Mouse (Mus musculus) G1E (cell line): ENCODE data around the gene Fbxo11. TPM values are rescaled to one million over a fixed set of nuclear protein-coding genes. Genes with fewer than 3 reads are reported as not detected.

ENCODE experiments used
- ATAC-seq: 2 replicates; pipeline ENCODE4 v1.8.0; 2016; ENCODE audit warnings: mild to moderate bottlenecking; ENCODE audit not compliant: insufficient number of reproducible peaks, poor library complexity, low FRiP score, severe bottlenecking; ENCODE audit errors: extremely low read depth
- DNase-seq: peaks from one replicate; pipeline ENCODE4 v3.0.0; 2012; ENCODE audit warnings: low spot score
- H3K27me3 ChIP-seq: 2 replicates; pipeline ENCODE4 v1.6.1; 2012; ENCODE audit warnings: mild to moderate bottlenecking, low read length, inconsistent platforms; ENCODE audit not compliant: insufficient read depth
- H3K36me3 ChIP-seq: replicated peaks from 2 replicates; pipeline ENCODE3; 2012; ENCODE audit warnings: mild to moderate bottlenecking, inconsistent platforms
- H3K4me1 ChIP-seq: 2 replicates; pipeline ENCODE4 v1.6.1; 2012; ENCODE audit warnings: low read depth, low read length, inconsistent platforms, mixed read lengths; ENCODE audit not compliant: insufficient read depth
- H3K4me3 ChIP-seq: 2 replicates; pipeline ENCODE4 v1.5.1; 2012; ENCODE audit warnings: low read depth, mild to moderate bottlenecking, inconsistent platforms, low read length, moderate library complexity, mixed read lengths
- H3K9me3 ChIP-seq: replicated peaks from 2 replicates; pipeline ENCODE4 v1.6.1; 2012; ENCODE audit warnings: inconsistent platforms
- CTCF ChIP-seq: IDR thresholded peaks from 2 replicates; pipeline ENCODE4 v1.5.1; 2012; ENCODE audit warnings: low read depth, low read length, inconsistent platforms, mixed read lengths
- GATA1 ChIP-seq: IDR thresholded peaks from 2 replicates; pipeline ENCODE4 v1.6.1; 2012; ENCODE audit warnings: borderline replicate concordance, low read length, inconsistent platforms, mixed read lengths
- GATA2 ChIP-seq: IDR thresholded peaks from 2 replicates; pipeline ENCODE4 v1.6.1; 2012; ENCODE audit warnings: low read depth, low read length, inconsistent platforms, borderline replicate concordance
- POLR2AphosphoS5 ChIP-seq: IDR thresholded peaks from 2 replicates; pipeline ENCODE4 v1.6.1; 2012; ENCODE audit warnings: low read depth, low read length, inconsistent platforms; ENCODE audit not compliant: insufficient replicate concordance
- TAL1 ChIP-seq: conservative IDR thresholded peaks from 2 replicates; pipeline ENCODE4 v1.6.1; 2012; ENCODE audit warnings: low read depth, low read length, inconsistent platforms, mixed read lengths
- polyA plus RNA-seq: library from polyadenylated mRNA; stranded (reverse); fragments of >175 nt; gene quantifications from 2 replicates; pipeline ENCODE4 v1.2.3, GENCODE M21; 2012
- total RNA-seq, 2 experiments: library from RNA; stranded (forward) in 1 of 2; stranded (reverse) in 1 of 2; fragments of 200-1000 nt in 1 of 2; fragments of >200 nt in 1 of 2; fragmentation: Nextera tagmentation in 1 of 2; gene quantifications; 2 replicates each; pipeline ENCODE4 v1.2.3; 2014 to 2017

Fbxo11 gene
- total and polyA plus RNA-seq, 3 experiments: 2.9 to 78.7 (median 25.8) TPM

- no peak for ATAC-seq
Observed at GRCm38 (mm10) chr17:88107708-88108107, 42.6 kb upstream of the Fbxo11 start.

GRCm38 (mm10) chr17:88106365-88106764 lies 41.3 kb upstream of the Fbxo11 start:
- H3K9me3 ChIP-seq: no peaks in the 10 kb centered on the region
- H3K4me1 ChIP-seq: peaks cover 19% of the 10 kb centered on the region
- no peak for ATAC-seq
- peaks cover 2% of the 10 kb centered on the region; the same call in 1 of the 2 replicates for H3K27me3 ChIP-seq
- no peak overlapping the region for H3K4me3 ChIP-seq
- no peaks in the 10 kb centered on the region for H3K36me3 ChIP-seq
- DNase-seq: no peak
- TF ChIP-seq CTCF (no peak), GATA1 (no peak), GATA2 (no peak), TAL1 (no peak), POLR2AphosphoS5 (no peak)

More at GRCm38 (mm10) chr17:88107708-88108107, 42.6 kb upstream of the Fbxo11 start:
- Histone ChIP-seq H3K9me3 (no peaks in the 10 kb centered on the region), H3K4me3 (no peak overlapping the region), H3K36me3 (no peaks in the 10 kb centered on the region), H3K27me3 (peaks cover 4% of the 10 kb centered on the region; the same call in 1 of the 2 replicates), H3K4me1 (peaks cover 27% of the 10 kb centered on the region)
- no peak for DNase-seq
- TF ChIP-seq TAL1 (no peak), CTCF (0 out of 2 replicates have a peak, but pooled peaks have one; percentile 6)

DNA sequence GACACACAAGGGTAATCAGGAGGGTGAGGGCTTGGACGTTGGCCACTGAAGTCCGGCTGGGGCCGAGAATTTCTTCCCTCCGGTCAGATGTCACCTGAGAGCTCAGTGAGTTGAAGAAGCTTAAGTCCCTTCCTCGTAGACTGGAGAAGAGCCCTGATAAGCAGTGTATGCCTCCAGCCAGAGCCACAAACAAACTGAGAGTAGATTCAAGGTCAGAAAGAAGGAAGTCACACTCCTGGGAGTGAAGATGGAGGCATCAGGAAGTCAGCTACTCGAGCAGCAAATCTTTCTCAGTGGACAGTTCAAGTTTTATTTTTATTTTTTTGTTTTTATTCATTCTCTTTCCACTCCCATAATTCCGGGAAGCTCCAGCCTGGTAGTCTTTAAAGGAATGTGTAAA lies 37.5 kb upstream of the Fbxo11 start:
- DNase-seq (no peak), ATAC-seq (no peak; the same call in 1 of the 2 replicates)
- Histone ChIP-seq H3K36me3 (no peaks in the 10 kb centered on the region), H3K4me3 (no peak overlapping the region), H3K4me1 (peaks cover 22% of the 10 kb centered on the region), H3K9me3 (no peaks in the 10 kb centered on the region), H3K27me3 (no peaks in the 10 kb centered on the region)
- TF ChIP-seq GATA2 (no peak), GATA1 (no peak), CTCF (no peak), TAL1 (no peak), POLR2AphosphoS5 (no peak)

- ATAC-seq: no peak
Observed at GRCm38 (mm10) chr17:88098181-88098852, 33.2 kb upstream of the Fbxo11 start.

GRCm38 (mm10) chr17:88097543-88097942 lies 32.5 kb upstream of the Fbxo11 start:
- TF ChIP-seq CTCF (no peak), GATA2 (no peak), TAL1 (no peak), GATA1 (no peak), POLR2AphosphoS5 (no peak)
- Histone ChIP-seq H3K4me1 (peaks cover 24% of the 10 kb centered on the region), H3K9me3 (no peaks in the 10 kb centered on the region), H3K4me3 (no peak overlapping the region), H3K27me3 (peaks cover 6% of the 10 kb centered on the region; the same call in 1 of the 2 replicates), H3K36me3 (no peaks in the 10 kb centered on the region)
- DNase-seq (no peak), ATAC-seq (no peak)

More at GRCm38 (mm10) chr17:88098181-88098852, 33.2 kb upstream of the Fbxo11 start:
- Histone ChIP-seq H3K4me1 (peaks cover 28% of the 10 kb centered on the region), H3K27me3 (peaks cover 6% of the 10 kb centered on the region; the same call in 1 of the 2 replicates), H3K36me3 (no peaks in the 10 kb centered on the region), H3K9me3 (no peaks in the 10 kb centered on the region), H3K4me3 (no peak overlapping the region)
- no peak for DNase-seq
- TF ChIP-seq GATA1 (no peak), TAL1 (no peak), GATA2 (no peak), CTCF (no peak), POLR2AphosphoS5 (no peak)

DNA sequence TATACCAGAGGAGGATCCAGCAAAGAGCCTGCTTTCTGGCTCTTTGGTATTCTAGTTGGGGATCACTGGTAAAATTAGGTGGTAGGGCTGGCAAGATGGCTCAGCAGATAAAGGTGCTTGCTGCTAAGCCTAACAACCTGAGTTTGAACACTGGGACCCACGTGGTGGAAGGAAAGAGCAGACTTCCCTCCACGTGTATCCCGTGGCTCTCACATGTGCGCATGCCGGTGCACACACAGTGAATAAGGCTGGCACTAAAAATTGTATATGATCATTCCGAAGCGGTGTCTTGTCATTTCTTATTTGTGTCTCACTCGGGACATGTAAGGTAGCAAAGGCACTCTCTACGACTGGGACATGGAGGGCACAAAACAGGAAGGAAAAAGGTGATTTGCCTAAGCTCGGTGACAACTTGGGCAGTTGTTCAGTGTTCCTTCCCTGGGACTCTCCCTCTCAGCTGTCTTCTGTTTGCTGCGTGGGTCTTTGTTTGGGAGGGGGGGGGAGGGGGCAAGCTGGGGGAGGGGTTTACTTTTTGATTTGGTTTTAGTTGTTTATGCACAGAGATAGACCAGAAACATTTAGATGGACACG lies 31.8 kb upstream of the Fbxo11 start:
- Histone ChIP-seq H3K4me3 (no peak overlapping the region), H3K9me3 (no peaks in the 10 kb centered on the region), H3K36me3 (no peaks in the 10 kb centered on the region), H3K4me1 (peaks cover 21% of the 10 kb centered on the region), H3K27me3 (peaks cover 6% of the 10 kb centered on the region; the same call in 1 of the 2 replicates)
- no peak; the same call in 1 of the 2 replicates for ATAC-seq
- no peak for DNase-seq
- TF ChIP-seq TAL1 (no peak), CTCF (no peak), POLR2AphosphoS5 (no peak), GATA2 (no peak), GATA1 (no peak)
